Mouse (Mus musculus) cerebellum, adult 2 months (tissue): Measurements from ENCODE around the gene Amigo3.

Source experiments
- CTCF ChIP-seq: fragments of 200-500 bp; IDR thresholded peaks from 2 replicates; pipeline ENCODE4 v1.5.1; 2011; ENCODE audit warnings: low read depth, mild to moderate bottlenecking, control low read depth, low read length, moderate library complexity, borderline replicate concordance; ENCODE audit not compliant: insufficient read depth
- POLR2A ChIP-seq: fragments of 200-500 bp; IDR thresholded peaks from 2 replicates; pipeline ENCODE4 v1.6.1; 2011; ENCODE audit warnings: low read length, control low read depth, borderline replicate concordance; ENCODE audit not compliant: insufficient read depth

- no peak for TF ChIP-seq CTCF
- TF ChIP-seq POLR2A, result no peak
Observed at GRCm38 (mm10) chr9:108104766-108105548, 52.0 kb downstream of the Amigo3 start.
